Mouse (Mus musculus): ENCODE data around the gene Inhbe.
"Not testable (repeated sequence)": the region's sequence is repeated elsewhere in the genome, so short reads cannot be mapped to it uniquely, and the experiment has no call there.

Gene Inhbe

GRCm38 (mm10) chr10:127322669-127323068, 31.5 kb downstream of the Inhbe start:
- no peak for DNase-seq (ENCODE audit: low spot score)

- DNase-seq (ENCODE audit: low spot score), result no peak
Measured at GRCm38 (mm10) chr10:127322178-127322577, 32.0 kb downstream of the Inhbe start.

- DNase-seq (ENCODE audit: low spot score), result no peak
Measured at GRCm38 (mm10) chr10:127321621-127322020, 32.6 kb downstream of the Inhbe start, which contains the start of gene Arhgap9. TSS of gene Arhgap9 (plus strand) at chr10:127321964.

- DNase-seq (ENCODE audit: low spot score), result no peak
Measured at GRCm38 (mm10) chr10:127319969-127320368, 34.2 kb downstream of the Inhbe start.

GRCm38 (mm10) chr10:127318009-127318408, 36.2 kb downstream of the Inhbe start:
- DNase-seq (ENCODE audit: low spot score), result no peak

GRCm38 (mm10) chr10:127317277-127317676, 36.9 kb downstream of the Inhbe start:
- DNase-seq (ENCODE audit: low spot score), result no peak

GRCm38 (mm10) chr10:127314950-127315349, 39.3 kb downstream of the Inhbe start:
- DNase-seq (ENCODE audit: low spot score), result not testable (repeated sequence)

- DNase-seq (ENCODE audit: low spot score), result not testable (repeated sequence)
Measured at GRCm38 (mm10) chr10:127313516-127313915, 40.7 kb downstream of the Inhbe start.

- DNase-seq (ENCODE audit: low spot score), result no peak
Measured at GRCm38 (mm10) chr10:127312858-127313257, 41.4 kb downstream of the Inhbe start.

- DNase-seq (ENCODE audit: low spot score), result peak; percentile 92
Measured at GRCm38 (mm10) chr10:127312356-127312676, 41.9 kb downstream of the Inhbe start.

- DNase-seq (ENCODE audit: low spot score), result peak; percentile 98
Measured at GRCm38 (mm10) chr10:127311476-127312355, 42.5 kb downstream of the Inhbe start, which contains the start of gene Mars. TSS of gene Mars (minus strand) at chr10:127311786.

GRCm38 (mm10) chr10:127310523-127311475, 43.4 kb downstream of the Inhbe start:
- DNase-seq (ENCODE audit: low spot score), result peak; percentile 74

- not testable (repeated sequence) for DNase-seq (ENCODE audit: low spot score)
Measured at GRCm38 (mm10) chr10:127309167-127309566, 45.0 kb downstream of the Inhbe start.

GRCm38 (mm10) chr10:127303136-127303535, 51.1 kb downstream of the Inhbe start:
- DNase-seq (ENCODE audit: low spot score), result no peak

GRCm38 (mm10) chr10:127300361-127300760, 53.9 kb downstream of the Inhbe start:
- no peak for DNase-seq (ENCODE audit: low spot score)
